Mouse (Mus musculus): ENCODE measurements around the gene March11.

Gene March11

DNA sequence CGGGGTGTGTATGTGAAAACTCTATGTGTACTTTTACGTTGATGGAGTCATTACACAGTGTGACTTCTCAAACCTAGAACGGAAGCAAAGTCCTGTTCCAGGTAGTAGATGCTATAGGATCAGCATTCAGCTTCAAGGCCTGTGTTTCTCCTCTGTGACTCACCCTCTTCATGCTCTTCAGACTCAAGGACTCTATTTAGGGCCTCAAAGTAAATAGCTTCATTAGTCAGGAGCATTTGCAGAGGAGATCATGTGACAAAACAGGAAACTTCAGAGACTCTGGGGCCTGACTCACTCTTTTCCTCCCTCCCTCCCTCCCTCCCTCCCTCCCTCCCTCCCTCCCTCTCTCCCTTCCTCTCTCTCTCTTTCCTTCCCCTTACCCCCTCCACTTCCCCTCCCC lies 66.1 kb downstream of the March11 start:
- DNase-seq = no peak

DNA sequence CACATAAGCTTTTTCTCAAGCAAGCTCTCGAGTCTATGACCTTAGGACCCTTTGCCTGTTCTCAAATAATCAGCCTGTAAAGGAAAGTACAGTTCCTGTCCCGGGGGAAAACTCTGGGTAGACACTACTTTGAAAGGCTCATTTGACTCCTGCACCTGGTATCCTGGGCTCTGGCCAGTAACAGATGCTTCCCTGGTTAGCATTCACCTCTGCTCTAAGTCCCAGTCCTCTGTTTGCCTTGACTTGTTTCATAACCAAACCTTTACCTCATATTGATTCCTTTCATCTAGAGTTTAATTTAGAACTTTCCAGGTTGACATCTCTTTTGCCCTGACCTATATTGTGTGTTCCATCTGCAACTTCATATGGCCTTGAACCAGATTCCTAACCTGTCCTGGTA lies 68.5 kb downstream of the March11 start:
- DNase-seq = no peak

- DNase-seq = no peak
Observed at GRCm38 (mm10) chr15:26378879-26379278, 70.0 kb downstream of the March11 start.

DNA sequence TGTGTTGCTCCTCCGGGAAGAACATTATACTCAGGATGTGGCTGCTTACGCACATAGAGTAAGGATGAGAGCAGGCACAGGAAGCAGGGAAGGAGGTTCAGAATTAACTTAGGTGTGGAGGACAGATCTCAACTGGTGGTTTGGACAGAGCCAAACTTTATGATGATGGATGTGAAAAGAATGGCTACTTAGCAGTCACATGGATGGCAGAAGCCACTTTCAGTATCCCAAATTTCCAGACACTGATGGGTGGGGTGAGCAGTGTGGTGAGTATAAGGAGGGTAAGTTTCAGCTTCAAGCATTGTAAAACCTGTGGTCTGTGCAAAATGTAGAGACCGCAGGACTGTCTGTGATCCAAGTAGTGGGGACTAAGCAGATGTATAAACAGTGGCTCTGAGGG lies 71.0 kb downstream of the March11 start:
- DNase-seq = no peak

- DNase-seq = no peak
Observed at GRCm38 (mm10) chr15:26380844-26381243, 72.0 kb downstream of the March11 start.

DNA sequence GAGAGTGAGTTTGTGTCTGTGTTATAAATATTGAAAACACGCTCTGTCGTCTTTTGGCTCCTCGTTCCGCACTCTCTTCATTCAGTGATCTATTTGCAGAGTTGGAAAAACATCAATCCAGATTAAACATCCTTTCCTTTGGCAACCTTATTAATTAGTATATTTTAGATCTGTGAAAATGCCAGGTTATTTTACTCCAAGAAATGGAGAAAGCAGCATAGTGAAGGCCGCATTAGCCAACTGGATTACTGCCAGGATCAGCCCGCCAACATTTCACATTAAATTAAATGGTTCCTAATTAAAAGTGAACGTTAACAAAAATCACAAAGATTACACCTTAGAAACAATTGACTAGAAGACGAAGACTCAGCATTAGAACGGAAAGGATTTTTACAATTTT lies 81.2 kb downstream of the March11 start:
- no peak for DNase-seq

GRCm38 (mm10) chr15:26396556-26396955 lies 87.7 kb downstream of the March11 start:
- no peak for DNase-seq

GRCm38 (mm10) chr15:26425284-26425683 lies 116.4 kb downstream of the March11 start:
- no peak for DNase-seq

DNA sequence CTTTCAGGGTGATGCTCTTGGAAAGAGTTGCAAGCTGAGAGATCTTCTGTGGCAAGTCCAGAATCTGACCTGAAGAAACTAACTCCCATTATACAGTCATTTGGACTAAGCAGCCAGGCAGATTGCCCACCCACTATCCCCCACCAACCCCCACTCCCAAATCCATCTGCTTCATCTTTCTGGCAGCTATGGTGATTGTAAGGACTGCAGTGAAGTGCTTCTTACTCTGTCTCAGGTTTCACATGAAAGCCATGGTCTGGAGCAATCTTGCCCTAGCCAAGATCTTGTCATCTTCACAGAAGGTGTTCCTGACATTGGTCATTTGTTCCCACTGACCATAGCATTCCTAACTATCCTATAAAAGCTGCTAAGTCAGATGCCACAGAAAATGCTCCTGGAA lies 117.4 kb downstream of the March11 start:
- no peak for DNase-seq

DNA sequence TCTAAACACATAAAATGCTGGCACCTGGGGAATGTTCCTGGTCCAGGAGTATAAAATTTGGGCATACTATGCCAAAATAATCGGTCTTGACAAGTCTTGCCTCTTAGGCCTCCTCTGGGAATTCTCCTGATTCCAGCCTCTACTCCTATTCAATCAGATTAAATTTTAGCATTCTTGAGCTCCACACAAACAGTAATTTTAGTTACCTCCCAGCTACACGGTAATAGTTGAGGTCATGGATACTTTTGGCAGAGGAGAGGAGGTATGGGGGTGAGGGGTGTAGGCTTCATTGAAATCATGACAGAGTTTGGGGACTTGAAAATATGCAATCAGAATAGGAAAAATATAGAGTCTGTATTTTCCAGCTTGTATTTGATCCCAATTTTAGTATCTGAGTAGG lies 121.7 kb downstream of the March11 start:
- DNase-seq = no peak

- no peak for DNase-seq
Observed at GRCm38 (mm10) chr15:26432676-26433075, 123.8 kb downstream of the March11 start.

- DNase-seq = no peak
Observed at GRCm38 (mm10) chr15:26435725-26436124, 126.9 kb downstream of the March11 start.

DNA sequence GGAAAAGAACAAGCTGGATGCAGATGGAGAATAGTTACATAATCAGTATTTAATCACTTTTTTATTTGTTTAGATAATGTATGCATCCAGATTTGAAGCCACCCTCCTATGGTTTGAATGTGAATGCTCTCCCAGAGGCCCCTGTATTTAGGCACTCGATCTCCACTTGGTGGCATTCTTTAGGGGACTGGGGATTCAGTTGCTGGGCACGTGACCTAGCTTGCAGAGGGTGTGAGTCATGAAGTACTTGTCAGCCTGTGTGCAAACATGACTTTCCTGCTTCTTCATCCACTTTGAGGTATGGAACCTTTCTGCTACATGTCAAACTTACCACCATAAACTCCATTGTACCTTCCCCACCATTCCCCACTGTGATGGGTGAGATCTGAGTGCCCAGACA lies 128.3 kb downstream of the March11 start:
- DNase-seq = no peak
